Mouse (Mus musculus) limb, embryonic 10.5 days (tissue): ENCODE results near the gene Xylt1. TPM values are rescaled to one million over a fixed set of nuclear protein-coding genes. Genes with fewer than 3 reads are reported as not detected.

Experiments
- DNase-seq: peaks from one replicate; pipeline ENCODE4 v3.0.0-alpha.2; 2017; ENCODE audit warnings: low spot score
- H3K27ac ChIP-seq: fragments of 300-500 bp; sonication (generic); 2 replicates; pipeline ENCODE4 v1.5.1; 2016; ENCODE audit warnings: mild to moderate bottlenecking
- H3K27me3 ChIP-seq: fragments of 300-500 bp; sonication (generic); 2 replicates; pipeline ENCODE4 v1.6.1; 2016; ENCODE audit warnings: low read depth, mild to moderate bottlenecking; ENCODE audit not compliant: poor library complexity, severe bottlenecking
- H3K36me3 ChIP-seq: fragments of 300-500 bp; sonication (generic); 2 replicates; pipeline ENCODE4 v1.6.1; 2016; ENCODE audit warnings: mild to moderate bottlenecking, moderate library complexity
- H3K4me1 ChIP-seq: fragments of 300-500 bp; sonication (generic); 2 replicates; pipeline ENCODE4 v1.6.1; 2016
- H3K4me3 ChIP-seq: fragments of 300-500 bp; sonication (generic); 2 replicates; pipeline ENCODE4 v1.5.1; 2016; ENCODE audit warnings: mild to moderate bottlenecking, moderate library complexity
- H3K9me3 ChIP-seq: fragments of 300-500 bp; sonication (generic); replicated peaks from 2 replicates; pipeline ENCODE4 v1.6.1; 2016; ENCODE audit warnings: mild to moderate bottlenecking
- WGBS: fragments of 180-500 bp; shearing (Covaris S2); methylation state at CpG from one replicate; pipeline ENCODE4 v1.1.7; 2016; 5-methylcytosine and 5-hydroxymethylcytosine counted together
- polyA plus RNA-seq: library from polyadenylated mRNA; unstranded; fragments of >200 nt; fragmentation: Nextera tagmentation; extraction: Ambion mirVana; gene quantifications from 2 replicates; pipeline ENCODE4 v1.2.1, GENCODE M21; 2016

Gene Xylt1
- polyA plus RNA-seq, 1 experiment from 2014 or later = 0.91 TPM

- H3K9me3 ChIP-seq = no peaks in the 10 kb centered on the region
- peaks cover 24% of the 10 kb centered on the region for H3K4me1 ChIP-seq
- no peak for DNase-seq
- H3K27ac ChIP-seq = no peak overlapping the region
- 40% methylated on average over 2 of the region's 2 CpGs for WGBS
- peaks cover 28% of the 10 kb centered on the region for H3K27me3 ChIP-seq
- H3K36me3 ChIP-seq = no peaks in the 10 kb centered on the region
- peak overlapping the region; percentile 75 for H3K4me3 ChIP-seq
Observed at GRCm38 (mm10) chr7:117382006-117382405, 1.2 kb downstream of the Xylt1 start.

- H3K4me3 ChIP-seq = no peak overlapping the region
- no peaks in the 10 kb centered on the region for H3K9me3 ChIP-seq
- H3K27me3 ChIP-seq = peaks cover 19% of the 10 kb centered on the region
- H3K4me1 ChIP-seq = peaks cover 24% of the 10 kb centered on the region
- DNase-seq = peak; percentile 38
- H3K27ac ChIP-seq = no peak overlapping the region
- H3K36me3 ChIP-seq = no peaks in the 10 kb centered on the region
- WGBS = 73% methylated on average over 7 of the region's 7 CpGs
Observed at GRCm38 (mm10) chr7:117383147-117383940, 2.6 kb downstream of the Xylt1 start.

DNA sequence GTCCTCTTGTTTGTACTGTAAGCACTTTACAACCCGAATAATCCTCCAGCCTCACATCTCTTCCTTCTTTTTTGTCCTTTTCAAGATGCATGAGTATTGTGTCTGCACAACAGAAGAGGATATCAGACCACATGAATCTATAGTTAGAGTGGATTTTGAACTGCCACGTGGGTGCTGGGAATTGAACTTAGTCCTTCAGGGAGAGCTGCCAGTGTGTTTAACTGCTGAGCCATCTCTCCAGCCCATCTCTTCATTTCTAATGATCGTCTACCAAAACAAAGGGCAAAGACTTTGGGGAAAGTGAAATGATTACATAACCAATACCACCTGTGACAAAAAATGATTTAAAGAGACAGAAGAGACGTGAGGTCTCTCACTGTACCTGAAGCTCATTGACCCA lies 5.6 kb downstream of the Xylt1 start:
- H3K9me3 ChIP-seq = no peaks in the 10 kb centered on the region
- no peaks in the 10 kb centered on the region for H3K36me3 ChIP-seq
- DNase-seq = no peak
- H3K27me3 ChIP-seq = peaks cover 7% of the 10 kb centered on the region; the same call in 1 of the 2 replicates
- peaks cover 13% of the 10 kb centered on the region for H3K4me1 ChIP-seq
- H3K27ac ChIP-seq = no peak overlapping the region
- H3K4me3 ChIP-seq = no peak overlapping the region
- WGBS = 86% methylated on average over 4 of the region's 4 CpGs

DNA sequence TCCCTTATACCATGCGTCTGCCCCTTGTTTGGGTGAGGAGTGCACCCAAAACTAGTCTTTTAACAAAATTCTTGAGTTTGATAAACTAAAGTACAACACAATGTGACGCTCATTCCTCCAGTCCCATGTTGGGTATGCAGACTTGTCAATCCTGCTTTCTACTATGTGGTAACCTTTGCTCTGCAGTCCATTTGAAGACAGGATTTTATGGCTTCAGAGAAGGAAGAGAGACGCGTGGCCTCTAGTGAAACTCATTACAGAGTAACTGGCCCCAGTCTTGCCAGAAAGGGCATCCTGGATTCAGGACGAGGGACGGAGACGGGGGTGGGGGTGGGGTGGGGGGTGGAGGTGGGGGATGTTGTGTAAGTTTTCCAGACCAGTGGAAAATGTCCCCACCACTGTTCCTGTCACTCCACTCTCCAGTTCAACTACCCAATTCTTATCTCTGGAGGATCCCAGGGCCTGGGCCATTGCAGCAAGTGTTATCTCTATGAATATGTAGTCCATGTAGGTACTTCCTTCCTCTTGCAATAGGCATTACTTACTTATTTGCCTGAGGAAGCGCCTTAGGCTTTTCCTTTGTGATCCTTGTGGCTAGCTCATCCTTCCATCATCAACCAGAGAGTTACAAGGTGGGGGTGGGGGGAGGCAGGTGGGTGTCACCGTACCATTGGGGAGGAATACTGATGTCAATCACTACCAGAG lies 7.7 kb downstream of the Xylt1 start:
- Histone ChIP-seq H3K9me3 (no peaks in the 10 kb centered on the region), H3K27me3 (no peaks in the 10 kb centered on the region), H3K4me3 (no peak overlapping the region), H3K36me3 (no peaks in the 10 kb centered on the region), H3K4me1 (peaks cover under 1% of the 10 kb centered on the region; the same call in 1 of the 2 replicates), H3K27ac (no peak overlapping the region)
- DNase-seq = no peak
- 73% methylated on average over 9 of the region's 9 CpGs for WGBS

DNA sequence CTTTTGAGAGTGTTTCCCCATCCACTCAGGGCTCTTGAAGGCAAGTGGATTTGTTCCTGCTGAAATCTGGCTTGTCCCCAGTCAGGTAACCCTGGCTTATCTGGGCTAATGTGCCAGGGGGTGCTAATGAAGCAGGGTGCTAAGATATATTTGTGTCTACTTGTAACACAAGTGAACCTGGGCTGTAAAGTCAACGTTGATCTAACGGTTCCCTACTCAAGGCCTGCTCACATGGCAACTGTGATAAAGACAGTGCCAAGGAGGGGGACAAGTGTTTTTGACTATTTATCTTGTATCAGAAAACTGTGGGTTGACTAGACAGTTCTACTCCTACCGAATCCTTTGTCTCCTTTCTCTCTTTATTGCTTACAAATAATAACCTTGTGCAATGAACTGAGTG lies 8.3 kb downstream of the Xylt1 start:
- no peak overlapping the region for H3K27ac ChIP-seq
- DNase-seq = no peak
- peaks cover 3% of the 10 kb centered on the region; the same call in 1 of the 2 replicates for H3K4me1 ChIP-seq
- WGBS = 94% methylated on average over 3 of the region's 3 CpGs
- no peaks in the 10 kb centered on the region for H3K36me3 ChIP-seq
- H3K27me3 ChIP-seq = no peaks in the 10 kb centered on the region
- H3K4me3 ChIP-seq = no peak overlapping the region
- H3K9me3 ChIP-seq = no peaks in the 10 kb centered on the region

GRCm38 (mm10) chr7:117392863-117393569 lies 12.2 kb downstream of the Xylt1 start:
- Histone ChIP-seq H3K4me1 (peaks cover 3% of the 10 kb centered on the region; the same call in 1 of the 2 replicates), H3K27me3 (no peaks in the 10 kb centered on the region), H3K27ac (no peak overlapping the region), H3K9me3 (no peaks in the 10 kb centered on the region), H3K4me3 (no peak overlapping the region), H3K36me3 (no peaks in the 10 kb centered on the region)
- DNase-seq = no peak
- 86% methylated on average over 13 of the region's 13 CpGs for WGBS

- no peaks in the 10 kb centered on the region for H3K27me3 ChIP-seq
- H3K36me3 ChIP-seq = no peaks in the 10 kb centered on the region
- no peak overlapping the region for H3K27ac ChIP-seq
- DNase-seq = no peak
- WGBS = 48% methylated on average over 4 of the region's 4 CpGs
- peaks cover 3% of the 10 kb centered on the region; the same call in 1 of the 2 replicates for H3K4me1 ChIP-seq
- H3K4me3 ChIP-seq = no peak overlapping the region
- no peaks in the 10 kb centered on the region for H3K9me3 ChIP-seq
Observed at GRCm38 (mm10) chr7:117393976-117394375, 13.2 kb downstream of the Xylt1 start.

DNA sequence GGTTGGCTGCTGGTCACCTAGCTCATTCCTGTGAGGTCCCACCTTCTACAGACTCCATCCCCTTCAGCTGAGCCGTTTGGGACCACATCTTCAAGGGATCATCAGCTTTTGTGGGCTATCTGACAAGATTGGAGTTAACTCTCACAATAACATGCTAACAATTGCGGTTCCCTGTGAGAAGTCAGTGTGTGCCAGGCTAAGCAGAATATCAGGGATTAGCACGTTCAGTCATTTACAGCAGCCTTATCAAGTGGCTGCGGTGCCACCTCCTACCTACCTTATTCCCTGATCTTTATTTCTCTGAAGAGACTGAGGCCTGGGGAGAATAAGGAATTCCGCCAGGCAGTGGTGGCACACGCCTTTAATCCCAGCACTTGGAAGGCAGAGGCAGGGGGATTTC lies 13.6 kb downstream of the Xylt1 start:
- WGBS = 75% methylated on average over 6 of the region's 6 CpGs

GRCm38 (mm10) chr7:117395511-117395910 lies 14.7 kb downstream of the Xylt1 start:
- no peak for DNase-seq
- H3K9me3 ChIP-seq = no peaks in the 10 kb centered on the region
- no peaks in the 10 kb centered on the region for H3K27me3 ChIP-seq
- H3K4me3 ChIP-seq = no peak overlapping the region
- H3K4me1 ChIP-seq = peaks cover 3% of the 10 kb centered on the region; the same call in 1 of the 2 replicates
- no peak overlapping the region for H3K27ac ChIP-seq
- no peaks in the 10 kb centered on the region for H3K36me3 ChIP-seq
- WGBS = 88% methylated on average over 6 of the region's 6 CpGs

More for the DNA sequence above, 13.6 kb downstream of the Xylt1 start:
- no peaks in the 10 kb centered on the region for H3K27me3 ChIP-seq
- peaks cover 3% of the 10 kb centered on the region; the same call in 1 of the 2 replicates for H3K4me1 ChIP-seq
- no peaks in the 10 kb centered on the region for H3K36me3 ChIP-seq
- H3K27ac ChIP-seq = no peak overlapping the region
- no peak overlapping the region for H3K4me3 ChIP-seq
- DNase-seq = no peak
- H3K9me3 ChIP-seq = no peaks in the 10 kb centered on the region

DNA sequence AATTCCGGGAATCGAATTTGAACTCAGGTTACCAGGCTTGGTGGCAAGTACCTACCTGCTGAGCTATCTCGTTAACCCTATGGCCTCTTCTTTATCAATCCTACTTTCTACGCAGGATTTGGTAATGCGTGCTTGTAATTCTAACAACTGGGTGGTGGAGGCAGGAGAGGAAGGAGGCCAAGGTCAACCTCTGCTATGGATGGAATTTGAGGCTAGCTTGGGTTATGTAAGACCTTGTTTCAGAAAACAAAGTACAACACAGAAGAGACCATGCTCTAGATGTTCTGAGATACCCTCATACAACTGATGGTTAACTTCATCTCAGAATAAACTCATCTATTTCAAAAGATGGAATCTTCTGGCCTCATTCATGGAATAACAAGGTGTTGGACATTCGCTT lies 17.1 kb downstream of the Xylt1 start:
- no peaks in the 10 kb centered on the region for H3K27me3 ChIP-seq
- no peaks in the 10 kb centered on the region for H3K36me3 ChIP-seq
- no peak overlapping the region for H3K27ac ChIP-seq
- DNase-seq = no peak
- H3K9me3 ChIP-seq = no peaks in the 10 kb centered on the region
- no peak overlapping the region for H3K4me3 ChIP-seq
- peaks cover 3% of the 10 kb centered on the region; the same call in 1 of the 2 replicates for H3K4me1 ChIP-seq
- WGBS = 94% methylated on average over 6 of the region's 6 CpGs

DNA sequence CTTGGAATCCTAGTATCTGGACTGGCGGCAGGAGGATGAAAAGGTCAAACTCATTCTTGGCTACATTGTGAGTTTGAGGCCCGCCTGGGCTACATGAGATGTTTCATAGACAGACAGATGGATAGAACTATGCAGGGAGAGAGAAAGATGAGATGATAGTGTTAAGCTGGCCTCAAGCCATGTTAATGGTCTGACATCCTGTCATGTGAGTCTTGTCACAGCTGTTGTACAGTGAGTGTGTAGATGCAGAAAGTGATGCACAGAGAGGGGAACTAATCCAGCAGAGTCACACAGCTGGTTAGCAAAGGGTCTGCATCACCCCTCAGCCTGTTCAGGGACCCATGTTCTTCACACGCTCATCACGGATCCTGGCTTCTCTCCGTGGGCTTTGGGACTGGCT lies 19.2 kb downstream of the Xylt1 start:
- no peaks in the 10 kb centered on the region for H3K27me3 ChIP-seq
- WGBS = 96% methylated on average over 5 of the region's 5 CpGs
- DNase-seq = no peak

DNA sequence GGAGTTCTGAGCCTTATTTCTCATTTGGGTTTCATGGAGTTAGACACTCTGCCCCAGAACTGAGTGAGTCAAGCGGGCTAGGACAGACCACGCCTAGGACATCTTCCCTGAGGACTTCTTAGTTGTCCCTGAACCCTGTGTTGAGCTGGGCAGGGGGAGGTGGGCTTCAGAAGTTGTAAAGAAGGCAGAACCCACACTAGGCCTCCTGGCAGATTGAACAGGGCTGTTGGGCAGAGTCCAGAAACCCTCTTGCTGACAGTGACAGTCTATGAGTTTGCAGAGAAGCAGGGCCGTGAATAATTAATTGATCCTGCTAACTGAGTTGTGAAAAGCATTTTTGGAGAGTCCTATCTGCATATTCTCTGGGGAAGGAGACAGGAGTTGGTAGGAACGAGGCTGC lies 20.8 kb downstream of the Xylt1 start:
- H3K4me1 ChIP-seq = no peaks in the 10 kb centered on the region
- no peaks in the 10 kb centered on the region for H3K36me3 ChIP-seq
- WGBS = 85% methylated on average over 4 of the region's 4 CpGs
- no peaks in the 10 kb centered on the region for H3K9me3 ChIP-seq
- H3K4me3 ChIP-seq = no peak overlapping the region
- no peak for DNase-seq
- H3K27me3 ChIP-seq = no peaks in the 10 kb centered on the region
- no peak overlapping the region for H3K27ac ChIP-seq

More for the DNA sequence above, 19.2 kb downstream of the Xylt1 start:
- Histone ChIP-seq H3K27ac (no peak overlapping the region), H3K4me1 (no peaks in the 10 kb centered on the region), H3K9me3 (no peaks in the 10 kb centered on the region), H3K36me3 (no peaks in the 10 kb centered on the region), H3K4me3 (no peak overlapping the region)

GRCm38 (mm10) chr7:117406336-117406735 lies 25.6 kb downstream of the Xylt1 start:
- no peaks in the 10 kb centered on the region for H3K9me3 ChIP-seq
- no peak for DNase-seq
- no peaks in the 10 kb centered on the region for H3K36me3 ChIP-seq
- no peak overlapping the region for H3K4me3 ChIP-seq
- H3K27ac ChIP-seq = no peak overlapping the region
- whole genome bisulfite sequencing = 94% methylated on average over 3 of the region's 3 CpGs
- H3K27me3 ChIP-seq = no peaks in the 10 kb centered on the region
- no peaks in the 10 kb centered on the region for H3K4me1 ChIP-seq
